Mouse (Mus musculus): ENCODE results near the gene Dok5. TPM values are rescaled to one million over a fixed set of nuclear protein-coding genes. Genes with fewer than 3 reads are reported as not detected.

Dok5 gene
- polyA plus RNA-seq, 1 experiment = 0.02 TPM

DNA sequence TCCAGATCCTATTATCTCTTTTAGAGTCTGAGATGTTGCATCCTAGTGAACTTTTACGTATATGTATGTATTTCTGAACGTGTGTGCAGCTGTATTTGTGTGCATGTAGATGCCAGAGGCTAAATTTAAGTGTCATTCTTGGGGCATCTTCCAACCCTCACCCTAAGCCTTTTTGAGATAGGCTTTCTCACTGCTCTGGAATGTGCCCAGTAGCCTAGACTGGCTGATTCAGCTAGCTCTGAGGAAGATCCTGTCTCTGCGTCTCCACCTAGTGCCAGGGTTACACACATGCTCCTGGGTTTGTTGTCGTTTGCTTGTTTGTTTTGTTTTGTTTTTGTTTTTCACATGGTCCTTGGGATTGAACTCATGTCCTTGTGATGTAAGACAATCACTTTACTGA, 31.1 kb upstream of the Dok5 start:
- TF ChIP-seq MAX (IDR thresholded peaks at IDR 0.05; ENCODE audit: low read depth) = no peak
- TF ChIP-seq CEBPB (IDR thresholded peaks at IDR 0.05; ENCODE audit: insufficient read depth, poor library complexity, severe bottlenecking) = no peak
- no peak for TF ChIP-seq MYOD1 (IDR thresholded peaks at IDR 0.05; ENCODE audit: control insufficient read depth in 1 of 3, insufficient read length in 2 of 3, low read depth in 2 of 3)
- TF ChIP-seq MYOG (IDR thresholded peaks at IDR 0.05; ENCODE audit: control insufficient read depth in 1 of 3, insufficient read depth in 1 of 3, insufficient read length in 2 of 3, low read depth in 2 of 3) = no peak
- TF ChIP-seq USF1 (IDR thresholded peaks at IDR 0.05; ENCODE audit: low read depth) = no peak
- TF ChIP-seq TCF3 (IDR thresholded peaks at IDR 0.05; ENCODE audit: insufficient read length, low read depth) = no peak
- no peak for TF ChIP-seq SRF (IDR thresholded peaks at IDR 0.05; ENCODE audit: control insufficient read depth, insufficient read length, low read depth)
- no peak for TF ChIP-seq REST (IDR thresholded peaks at IDR 0.05; ENCODE audit: insufficient read depth, insufficient read length)
- TF ChIP-seq TCF12 (IDR thresholded peaks at IDR 0.05; ENCODE audit: insufficient read depth, poor library complexity, severe bottlenecking) = no peak
- TF ChIP-seq E2F4 (IDR thresholded peaks at IDR 0.05; ENCODE audit: insufficient read depth) = no peak
- TF ChIP-seq POLR2A (IDR thresholded peaks at IDR 0.05; ENCODE audit: insufficient read length, low read depth) = no peak
- no peak for TF ChIP-seq POLR2AphosphoS2 (IDR thresholded peaks at IDR 0.05; ENCODE audit: insufficient read length, low read depth)
- H3ac ChIP-seq (ENCODE audit: control insufficient read depth, insufficient read length) = no peak overlapping the region
- no peak overlapping the region for H3K4me2 ChIP-seq (ENCODE audit: low read depth)
- no peak overlapping the region for H3K4me3 ChIP-seq
- no peaks in the 10 kb centered on the region for H3K36me3 ChIP-seq (ENCODE audit: control insufficient read depth, insufficient read depth)
- no peaks in the 10 kb centered on the region for H3K27me3 ChIP-seq (ENCODE audit: control insufficient read depth, insufficient read depth, insufficient read length)
- no peaks in the 10 kb centered on the region for H3K79me2 ChIP-seq (ENCODE audit: control insufficient read depth, insufficient read depth)

DNA sequence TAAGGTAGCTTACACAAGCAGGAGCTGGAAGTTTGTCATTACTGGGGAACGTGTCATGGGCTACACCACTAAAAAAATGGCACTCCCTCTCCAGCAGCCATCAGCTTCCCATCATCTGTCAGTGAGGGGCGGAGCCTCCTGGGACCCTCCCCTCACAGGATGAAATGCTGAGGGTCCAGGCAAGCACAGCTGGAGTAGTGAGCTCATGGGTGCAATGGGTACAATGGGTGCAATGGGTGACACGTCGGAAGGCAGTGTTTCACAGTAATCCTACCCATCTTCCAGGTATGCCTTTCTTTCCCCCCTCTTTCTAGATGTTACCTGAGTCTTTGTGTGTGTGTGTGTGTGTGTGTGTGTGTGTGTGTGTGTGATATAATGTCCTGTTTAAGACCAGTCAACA, 25.1 kb upstream of the Dok5 start:
- no peak overlapping the region for H3K4me3 ChIP-seq
- H3K79me2 ChIP-seq (ENCODE audit: control insufficient read depth, insufficient read depth) = no peaks in the 10 kb centered on the region
- no peak overlapping the region for H3K4me2 ChIP-seq (ENCODE audit: low read depth)
- no peak overlapping the region for H3ac ChIP-seq (ENCODE audit: control insufficient read depth, insufficient read length)
- TF ChIP-seq POLR2AphosphoS2 (IDR thresholded peaks at IDR 0.05; ENCODE audit: insufficient read length, low read depth) = no peak
- H3K27me3 ChIP-seq (ENCODE audit: control insufficient read depth, insufficient read depth, insufficient read length) = no peaks in the 10 kb centered on the region
- H3K36me3 ChIP-seq (ENCODE audit: control insufficient read depth, insufficient read depth) = no peaks in the 10 kb centered on the region

DNA sequence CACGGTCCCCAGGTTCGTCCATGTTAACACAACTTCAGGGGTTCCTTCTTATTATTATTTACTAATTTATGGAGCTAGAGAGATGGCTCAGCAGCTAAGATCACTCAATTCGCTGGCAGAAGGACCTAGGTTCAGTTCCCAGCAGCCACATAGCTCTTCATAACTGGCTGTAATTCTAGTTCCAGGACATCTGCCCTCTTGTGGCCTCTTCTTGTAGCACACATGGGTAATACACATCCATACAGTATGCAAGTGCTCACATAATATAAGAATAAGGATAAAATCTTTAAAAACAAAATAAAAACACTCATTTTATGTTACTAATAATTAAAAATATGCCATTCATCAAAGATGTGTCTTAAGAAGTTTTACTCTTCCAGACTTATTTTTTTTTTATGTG, 23.9 kb upstream of the Dok5 start:
- TF ChIP-seq E2F4 (IDR thresholded peaks at IDR 0.05; ENCODE audit: insufficient read depth) (no peak), MYOG (IDR thresholded peaks at IDR 0.05; ENCODE audit: control insufficient read depth in 1 of 3, insufficient read depth in 1 of 3, insufficient read length in 2 of 3, low read depth in 2 of 3) (no peak), POLR2AphosphoS2 (IDR thresholded peaks at IDR 0.05; ENCODE audit: insufficient read length, low read depth) (no peak), POLR2A (IDR thresholded peaks at IDR 0.05; ENCODE audit: insufficient read length, low read depth) (no peak), USF1 (IDR thresholded peaks at IDR 0.05; ENCODE audit: low read depth) (no peak), TCF3 (IDR thresholded peaks at IDR 0.05; ENCODE audit: insufficient read length, low read depth) (no peak), CEBPB (IDR thresholded peaks at IDR 0.05; ENCODE audit: insufficient read depth, poor library complexity, severe bottlenecking) (no peak), MAX (IDR thresholded peaks at IDR 0.05; ENCODE audit: low read depth) (no peak), TCF12 (IDR thresholded peaks at IDR 0.05; ENCODE audit: insufficient read depth, poor library complexity, severe bottlenecking) (no peak), REST (IDR thresholded peaks at IDR 0.05; ENCODE audit: insufficient read depth, insufficient read length) (no peak), MYOD1 (IDR thresholded peaks at IDR 0.05; ENCODE audit: control insufficient read depth in 1 of 3, insufficient read length in 2 of 3, low read depth in 2 of 3) (no peak), SRF (IDR thresholded peaks at IDR 0.05; ENCODE audit: control insufficient read depth, insufficient read length, low read depth) (no peak)
- H3K36me3 ChIP-seq (ENCODE audit: control insufficient read depth, insufficient read depth) = no peaks in the 10 kb centered on the region

DNA sequence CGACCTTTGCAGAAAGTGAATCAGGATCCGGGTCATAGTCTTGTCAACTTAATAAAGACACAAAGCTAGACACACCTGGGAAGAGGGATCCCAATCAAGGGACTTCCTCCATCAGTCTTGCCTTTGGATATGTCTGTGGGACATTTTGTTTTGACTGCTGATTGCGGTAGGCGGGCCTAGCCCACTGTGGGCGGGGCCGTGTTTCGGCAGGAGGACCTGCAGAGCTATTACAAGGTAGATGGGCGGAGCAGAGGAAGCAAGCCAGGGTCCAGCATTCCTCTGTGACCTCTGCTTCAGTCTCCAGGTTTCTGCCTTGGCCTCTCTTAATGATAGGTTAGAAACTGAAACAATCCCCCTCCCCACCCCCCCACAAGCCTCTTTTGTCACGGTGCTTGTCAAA, 22.7 kb upstream of the Dok5 start:
- no peak for TF ChIP-seq TCF3 (IDR thresholded peaks at IDR 0.05; ENCODE audit: insufficient read length, low read depth)
- TF ChIP-seq USF1 (IDR thresholded peaks at IDR 0.05; ENCODE audit: low read depth) = no peak
- no peak for TF ChIP-seq POLR2AphosphoS2 (IDR thresholded peaks at IDR 0.05; ENCODE audit: insufficient read length, low read depth)
- TF ChIP-seq MYOG (IDR thresholded peaks at IDR 0.05; ENCODE audit: control insufficient read depth in 1 of 3, insufficient read depth in 1 of 3, insufficient read length in 2 of 3, low read depth in 2 of 3) = no peak
- no peak for TF ChIP-seq MAX (IDR thresholded peaks at IDR 0.05; ENCODE audit: low read depth)
- TF ChIP-seq POLR2A (IDR thresholded peaks at IDR 0.05; ENCODE audit: insufficient read length, low read depth) = no peak
- no peak for TF ChIP-seq TCF12 (IDR thresholded peaks at IDR 0.05; ENCODE audit: insufficient read depth, poor library complexity, severe bottlenecking)
- no peak for TF ChIP-seq REST (IDR thresholded peaks at IDR 0.05; ENCODE audit: insufficient read depth, insufficient read length)
- TF ChIP-seq CEBPB (IDR thresholded peaks at IDR 0.05; ENCODE audit: insufficient read depth, poor library complexity, severe bottlenecking) = no peak
- no peak for TF ChIP-seq MYOD1 (IDR thresholded peaks at IDR 0.05; ENCODE audit: control insufficient read depth in 1 of 3, insufficient read length in 2 of 3, low read depth in 2 of 3)
- no peak for TF ChIP-seq SRF (IDR thresholded peaks at IDR 0.05; ENCODE audit: control insufficient read depth, insufficient read length, low read depth)
- no peak for TF ChIP-seq E2F4 (IDR thresholded peaks at IDR 0.05; ENCODE audit: insufficient read depth)
- Histone ChIP-seq H3K4me3 (no peak overlapping the region), H3ac (ENCODE audit: control insufficient read depth, insufficient read length) (no peak overlapping the region), H3K79me2 (ENCODE audit: control insufficient read depth, insufficient read depth) (no peaks in the 10 kb centered on the region), H3K27me3 (ENCODE audit: control insufficient read depth, insufficient read depth, insufficient read length) (no peaks in the 10 kb centered on the region), H3K36me3 (ENCODE audit: control insufficient read depth, insufficient read depth) (no peaks in the 10 kb centered on the region), H3K4me2 (ENCODE audit: low read depth) (no peak overlapping the region)

More for the DNA sequence above, 23.9 kb upstream of the Dok5 start:
- Histone ChIP-seq H3K27me3 (ENCODE audit: control insufficient read depth, insufficient read depth, insufficient read length) (no peaks in the 10 kb centered on the region), H3ac (ENCODE audit: control insufficient read depth, insufficient read length) (no peak overlapping the region), H3K4me2 (ENCODE audit: low read depth) (no peak overlapping the region), H3K79me2 (ENCODE audit: control insufficient read depth, insufficient read depth) (no peaks in the 10 kb centered on the region), H3K4me3 (no peak overlapping the region)

DNA sequence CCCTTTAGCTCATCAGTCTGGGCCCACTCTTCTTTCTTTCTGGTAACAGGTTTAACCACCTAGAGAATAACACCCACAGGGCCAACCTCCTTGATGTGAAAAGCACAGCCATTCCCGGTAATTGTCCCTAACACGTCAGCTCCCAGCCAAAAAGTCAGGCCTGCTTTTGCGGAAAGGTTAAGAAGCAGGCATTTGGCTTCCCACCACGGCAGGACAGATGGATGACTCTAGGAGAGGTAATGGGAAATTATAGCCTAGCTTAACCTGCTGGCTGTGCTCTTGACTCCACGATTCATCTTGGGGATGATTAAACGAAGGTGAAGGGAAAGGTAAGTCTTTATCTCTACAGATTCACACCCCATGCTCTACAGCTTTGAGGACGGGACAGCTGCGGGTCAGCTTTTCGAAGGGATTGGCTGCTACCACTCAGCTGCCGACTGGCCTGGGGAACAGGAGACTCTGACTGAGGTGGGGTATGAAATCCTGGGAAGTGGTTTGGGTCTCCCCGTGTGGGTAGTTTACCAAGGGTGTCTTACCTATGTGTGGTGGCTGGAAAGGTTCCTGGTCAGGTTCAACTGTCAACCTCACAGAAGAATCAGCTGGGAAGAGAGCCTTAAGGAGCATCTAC, 18.8 kb upstream of the Dok5 start:
- Histone ChIP-seq H3K4me2 (ENCODE audit: low read depth) (no peak overlapping the region), H3K79me2 (ENCODE audit: control insufficient read depth, insufficient read depth) (no peaks in the 10 kb centered on the region), H3ac (ENCODE audit: control insufficient read depth, insufficient read length) (no peak overlapping the region), H3K27me3 (ENCODE audit: control insufficient read depth, insufficient read depth, insufficient read length) (no peaks in the 10 kb centered on the region), H3K36me3 (ENCODE audit: control insufficient read depth, insufficient read depth) (no peaks in the 10 kb centered on the region), H3K4me3 (no peak overlapping the region)
- TF ChIP-seq USF1 (IDR thresholded peaks at IDR 0.05; ENCODE audit: low read depth) = no peak
- no peak for TF ChIP-seq E2F4 (IDR thresholded peaks at IDR 0.05; ENCODE audit: insufficient read depth)
- TF ChIP-seq POLR2AphosphoS2 (IDR thresholded peaks at IDR 0.05; ENCODE audit: insufficient read length, low read depth) = no peak
- no peak for TF ChIP-seq SRF (IDR thresholded peaks at IDR 0.05; ENCODE audit: control insufficient read depth, insufficient read length, low read depth)
